Mouse (Mus musculus) CD4-positive helper T cell, adult 2 months (primary cell): ENCODE results near the gene Spag6.
A peak's percentile ranks its signal among the peaks of the same experiment; 100 is the strongest.

Experiments
- DNase-seq: peaks from one replicate; pipeline ENCODE4 v3.0.0-alpha.2; 2012; ENCODE audit warnings: low read depth, missing footprints, low spot score

Gene Spag6

DNA sequence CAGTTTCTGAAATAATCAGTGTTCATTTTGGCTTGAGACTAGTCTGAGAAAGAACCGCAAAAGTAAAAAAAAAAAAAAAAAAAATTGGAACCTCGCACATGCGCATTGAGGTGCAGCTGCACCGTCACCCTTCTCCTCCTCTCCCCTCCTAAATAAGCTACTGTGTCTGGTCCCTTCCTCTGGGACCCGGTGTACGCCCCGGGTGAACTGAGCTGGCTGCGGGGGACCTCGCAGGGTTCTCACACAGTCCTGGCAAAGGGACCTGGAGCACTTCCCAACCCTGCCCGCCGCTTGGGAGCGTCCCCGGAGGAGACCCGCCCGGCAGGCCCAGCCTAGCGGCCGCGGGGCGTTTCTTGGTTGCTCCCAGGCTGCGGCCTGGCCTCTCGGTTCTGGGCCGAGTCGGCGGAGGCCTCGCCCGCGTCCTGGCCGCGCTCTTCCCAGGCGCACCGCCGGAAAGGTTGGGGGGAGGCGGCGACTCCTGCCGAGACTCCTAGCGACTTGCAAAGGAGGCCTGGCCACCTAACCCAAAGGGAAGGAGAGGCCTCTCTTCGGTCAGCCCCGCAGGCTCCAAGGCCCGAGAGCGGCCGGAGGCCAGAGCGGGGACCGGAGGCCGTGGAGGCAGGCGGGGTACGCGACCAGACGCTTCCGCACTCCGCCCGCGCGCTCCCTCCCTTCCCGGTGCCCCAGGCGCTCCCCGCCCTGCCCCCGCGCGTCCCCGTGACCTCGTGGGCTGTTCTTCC, at the start of gene Spag6:
TSS of gene Spag6 (plus strand) at position 162 of the 740 bp plus-strand sequence.
- DNase-seq, result peak; percentile 82

DNA sequence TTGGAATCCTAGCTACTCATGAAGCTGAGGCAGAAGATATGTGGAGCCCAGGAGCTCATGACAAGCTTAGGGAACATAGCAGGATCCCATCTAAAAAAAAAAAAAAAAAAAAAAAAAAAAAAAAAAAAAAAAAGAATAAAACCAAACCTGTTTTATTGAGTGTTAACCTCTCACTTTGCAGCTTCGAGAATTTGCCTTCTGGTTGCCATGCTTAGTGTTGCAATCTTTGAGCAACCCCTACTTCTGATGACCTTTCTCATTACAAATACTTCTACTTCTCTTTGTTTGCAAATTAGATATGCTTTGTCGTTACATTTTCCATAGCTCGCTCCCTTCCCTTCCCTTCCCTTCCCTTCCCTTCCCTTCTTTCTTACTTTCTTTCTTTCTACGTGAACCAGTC, 45.3 kb upstream of the Spag6 start:
- DNase-seq, result no peak

DNA sequence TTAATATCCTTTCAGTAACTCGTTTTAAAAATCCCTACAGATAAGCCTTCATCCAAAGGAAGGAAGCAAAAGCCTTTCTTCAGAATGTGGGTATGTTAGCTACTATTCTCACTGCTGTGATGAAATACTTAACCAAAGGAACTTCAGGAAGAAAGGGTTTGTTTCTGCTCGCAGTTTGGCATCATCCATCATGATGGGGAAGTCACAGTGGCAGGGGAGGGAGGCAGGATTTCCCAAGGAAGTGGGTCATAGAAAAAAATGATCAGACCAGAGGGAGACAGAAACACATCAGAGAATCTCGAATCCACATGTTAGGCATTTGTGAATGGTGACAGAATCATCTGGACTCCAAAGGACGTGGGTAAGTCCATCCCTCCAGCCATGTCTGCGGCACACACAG, 39.0 kb upstream of the Spag6 start:
- DNase-seq, result no peak

DNA sequence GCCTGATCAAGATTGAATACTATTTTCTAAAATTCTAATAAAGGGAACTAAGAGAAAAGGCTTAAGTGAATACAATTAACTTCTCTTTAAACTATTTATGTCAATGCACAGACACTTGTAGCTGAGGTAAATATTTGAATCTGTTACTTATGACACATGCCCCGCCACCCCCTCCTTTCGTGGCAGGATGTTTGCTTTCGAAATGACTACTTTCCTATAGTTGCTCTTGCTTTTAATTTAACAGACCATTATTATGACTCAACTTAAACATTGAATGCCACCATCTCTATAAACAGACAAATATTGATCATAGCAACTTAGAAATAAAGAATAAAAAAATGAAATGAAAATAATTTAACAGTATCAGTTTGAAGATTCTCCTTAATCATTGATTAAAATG, 29.8 kb upstream of the Spag6 start:
- peak; percentile 80 for DNase-seq

DNA sequence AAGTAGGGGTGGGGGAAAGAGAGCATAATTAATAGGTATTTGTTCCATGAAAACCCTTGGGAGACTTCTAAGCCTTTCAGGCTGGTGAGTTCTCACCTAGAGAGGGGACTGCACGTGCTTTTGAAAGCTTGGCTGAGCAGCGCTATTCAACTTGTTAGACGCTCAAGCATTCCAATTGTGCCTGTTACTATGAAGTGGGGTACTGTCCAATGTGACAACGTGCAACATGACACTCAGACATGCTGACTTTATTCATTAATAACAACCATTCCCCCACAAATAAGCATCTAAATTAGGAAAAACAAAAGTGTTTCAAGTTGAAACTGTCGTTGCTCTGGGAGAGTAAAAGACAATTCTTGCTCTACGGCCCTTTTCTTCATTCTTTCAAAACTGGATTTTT, 22.8 kb upstream of the Spag6 start:
- DNase-seq, result no peak

DNA sequence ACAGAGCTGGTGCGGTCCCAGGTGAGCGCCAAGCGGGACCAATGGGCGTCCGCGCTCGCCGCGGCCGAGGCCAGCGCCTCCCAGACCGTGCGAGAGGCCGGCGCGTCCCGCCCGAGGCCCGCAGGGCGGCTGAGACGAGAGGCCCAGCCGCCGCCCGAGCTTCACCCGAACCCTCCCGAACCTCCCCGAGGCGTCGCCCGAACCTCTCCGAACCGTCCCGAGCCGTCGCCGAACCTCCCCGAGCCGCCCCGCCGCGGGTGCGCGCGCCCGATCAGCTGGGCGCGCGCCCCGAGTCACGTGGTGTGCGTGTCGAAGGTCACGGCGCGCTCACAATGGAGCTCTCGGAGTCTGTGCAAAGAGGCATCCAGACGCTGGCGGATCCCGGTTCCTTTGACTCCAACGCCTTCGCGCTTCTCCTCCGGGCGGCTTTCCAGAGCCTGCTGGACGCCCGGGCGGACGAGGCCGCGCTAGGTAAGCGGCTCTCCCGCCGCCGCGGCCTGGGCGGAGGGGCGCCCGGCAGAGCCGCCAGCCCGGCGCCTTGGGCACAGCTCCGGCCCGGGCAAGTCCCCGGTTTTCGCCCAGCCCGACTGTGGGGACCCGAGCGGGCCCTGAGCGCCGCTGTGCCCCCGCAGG, 21.6 kb upstream of the Spag6 start, which contains the start of gene Commd3:
TSS of gene Commd3 (plus strand) at position 252 of the 633 bp plus-strand sequence.
- DNase-seq, result peak; percentile 92

DNA sequence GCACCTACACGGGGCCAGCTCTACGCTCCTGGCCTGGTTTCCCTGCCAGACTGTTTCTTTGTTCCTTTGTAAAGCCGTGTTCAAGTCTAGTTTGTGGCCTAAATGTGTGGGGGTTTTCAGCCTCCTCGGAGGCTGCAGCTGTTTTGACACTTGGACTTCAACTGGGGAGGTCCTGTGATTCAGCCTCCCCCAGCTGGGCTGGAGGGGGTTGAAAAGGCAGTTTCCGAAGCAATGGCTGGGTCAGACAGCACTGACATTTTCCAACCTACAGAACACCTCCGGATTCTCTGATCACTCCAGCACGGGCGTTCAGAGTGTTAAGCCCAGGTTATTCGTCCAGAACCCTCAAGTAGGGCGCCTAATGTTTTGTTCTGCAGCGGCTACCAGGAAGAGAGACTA, 21.1 kb upstream of the Spag6 start:
- no peak for DNase-seq

DNA sequence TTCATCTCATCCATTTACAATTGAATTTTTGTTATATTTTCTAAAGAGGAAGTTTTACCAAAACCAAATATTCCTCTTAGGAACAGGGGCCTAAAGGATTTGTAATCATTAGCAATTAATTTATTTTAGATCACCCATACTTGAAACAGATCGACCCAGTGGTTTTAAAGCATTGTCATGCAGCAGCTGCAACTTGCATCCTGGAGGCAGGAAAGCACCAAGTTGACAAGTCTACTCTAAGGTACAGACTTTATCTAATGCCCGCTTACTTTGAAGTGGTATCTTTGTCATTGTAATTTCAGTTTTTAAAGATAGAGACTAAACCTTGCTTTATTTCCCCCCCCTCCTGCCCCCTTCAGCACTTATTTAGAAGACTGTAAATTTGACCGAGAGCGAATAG, 20.1 kb upstream of the Spag6 start:
- DNase-seq, result no peak

DNA sequence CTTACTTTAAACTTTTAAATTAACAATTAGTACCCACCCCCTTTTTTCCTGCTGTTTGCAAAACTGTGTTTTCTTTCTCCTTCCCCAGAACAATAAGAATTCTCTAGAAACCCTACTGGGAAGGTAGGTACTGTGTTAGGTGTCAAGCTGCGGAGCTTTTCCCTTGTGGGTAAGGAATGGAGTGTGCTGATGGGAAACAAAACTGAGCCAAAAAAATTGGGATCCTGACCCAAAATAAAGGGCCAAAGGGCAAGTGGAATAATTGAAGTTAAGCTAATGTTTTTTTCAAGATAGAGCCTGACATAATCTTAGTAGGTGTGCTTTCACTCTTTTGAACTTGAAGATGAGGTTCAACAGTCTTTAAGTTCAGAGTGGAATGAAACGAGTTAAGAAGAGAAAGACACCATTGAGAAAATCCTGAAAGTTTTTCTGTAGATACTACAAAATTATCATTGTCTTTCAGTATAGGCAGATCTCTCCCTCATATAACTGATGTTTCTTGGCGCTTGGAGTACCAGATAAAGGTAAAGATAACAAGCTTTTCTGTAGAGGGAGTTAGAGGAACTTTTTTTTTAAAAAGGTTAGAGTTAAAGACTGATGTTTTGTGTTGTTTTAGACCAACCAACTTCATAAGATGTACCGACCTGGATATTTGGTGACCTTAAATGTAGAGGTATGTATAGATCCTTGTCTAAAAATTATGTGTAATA, 19.5 kb upstream of the Spag6 start:
- DNase-seq, result no peak

DNA sequence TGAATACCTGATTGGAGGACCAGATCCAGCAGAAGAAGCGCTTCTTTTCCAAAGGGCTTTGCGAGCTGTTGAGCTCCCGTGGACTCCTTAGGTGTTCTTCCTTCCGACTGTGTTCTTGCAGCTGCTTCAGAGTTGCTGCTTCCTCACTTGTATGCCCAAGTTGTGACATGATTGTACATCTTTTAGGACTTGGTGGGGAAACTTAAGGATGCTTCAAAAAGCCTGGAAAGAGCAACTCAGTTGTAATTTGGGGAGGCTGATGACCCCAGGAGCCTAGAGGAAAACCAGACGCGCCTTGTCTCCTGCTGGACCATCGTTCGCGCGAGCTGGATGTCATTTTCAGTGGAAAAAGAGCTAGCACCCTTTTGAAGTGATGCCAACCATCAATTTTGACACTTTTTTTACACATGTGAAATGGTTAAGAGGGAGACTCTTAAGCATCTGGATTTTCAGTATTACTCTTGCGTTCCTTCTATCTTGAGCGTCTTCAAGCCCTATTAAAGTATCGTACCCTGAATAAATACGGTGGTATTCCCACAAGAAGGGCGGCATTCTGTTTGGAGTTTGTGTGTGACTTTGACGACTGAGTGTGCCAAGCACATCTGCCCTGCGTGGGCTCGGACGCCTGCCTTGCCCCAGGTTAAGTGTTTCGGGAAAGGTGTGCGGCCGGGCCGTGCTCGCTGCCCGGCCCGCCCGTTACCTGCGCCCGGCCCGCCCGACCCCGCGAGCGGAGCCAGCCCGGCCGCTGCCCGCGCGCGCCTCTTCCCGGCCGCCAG, 18.0 kb upstream of the Spag6 start:
- DNase-seq, result no peak

DNA sequence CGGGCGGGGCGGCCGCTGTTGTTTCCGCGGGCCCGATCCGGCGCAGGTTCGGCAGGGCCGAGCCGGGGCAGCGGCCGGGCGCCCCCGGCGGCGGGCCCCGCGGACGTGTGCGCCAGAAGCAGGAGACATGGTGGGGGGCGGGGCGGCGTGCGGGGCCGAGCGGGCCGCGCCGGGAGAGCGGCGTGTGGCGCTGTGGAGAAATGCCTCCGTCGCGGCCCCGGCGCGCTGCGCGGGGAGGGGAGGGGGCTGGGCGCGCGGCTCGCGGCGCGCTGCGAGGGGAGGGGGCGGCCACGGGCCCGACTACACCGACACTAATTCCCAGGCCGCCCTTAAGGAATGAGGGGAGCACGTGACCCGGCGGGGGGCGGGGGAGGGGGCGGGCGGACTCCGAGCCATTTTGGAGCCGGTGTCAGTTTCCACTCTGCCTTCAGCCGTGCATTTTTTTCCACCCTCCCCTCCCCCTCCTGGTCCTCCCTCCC, 17.3 kb upstream of the Spag6 start:
- DNase-seq, result peak; percentile 81

DNA sequence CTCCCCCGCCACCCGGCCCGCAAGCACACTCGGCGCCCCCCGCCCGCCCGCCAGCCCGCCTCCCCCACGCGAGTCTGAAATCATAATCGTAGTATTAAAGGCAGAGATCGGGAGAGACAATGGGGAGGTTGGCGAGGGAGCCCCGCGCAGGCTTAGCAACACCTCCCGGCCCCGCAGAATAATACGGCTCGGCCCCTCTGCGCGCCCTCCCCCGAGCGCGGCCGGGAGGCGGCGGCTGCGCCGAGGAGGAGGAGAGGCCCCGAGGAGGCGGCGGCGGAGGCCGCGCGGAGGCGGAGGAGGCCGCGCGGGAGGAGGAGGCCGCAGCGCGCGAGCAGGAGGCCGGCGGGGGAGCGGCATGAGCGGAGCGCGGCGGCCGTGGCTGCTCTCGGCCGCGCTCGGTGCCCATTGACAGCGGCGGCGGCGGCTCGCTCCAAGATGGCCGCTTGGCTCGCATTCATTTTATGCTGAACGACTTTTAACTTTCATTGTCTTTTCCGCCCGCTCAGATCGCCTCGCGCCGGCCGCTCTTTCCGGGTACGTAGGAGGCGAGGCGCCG, 16.8 kb upstream of the Spag6 start, which contains the start of gene Bmi1:
TSS of gene Bmi1 (plus strand) at position 83 of the 556 bp plus-strand sequence.
- peak; percentile 76 for DNase-seq

DNA sequence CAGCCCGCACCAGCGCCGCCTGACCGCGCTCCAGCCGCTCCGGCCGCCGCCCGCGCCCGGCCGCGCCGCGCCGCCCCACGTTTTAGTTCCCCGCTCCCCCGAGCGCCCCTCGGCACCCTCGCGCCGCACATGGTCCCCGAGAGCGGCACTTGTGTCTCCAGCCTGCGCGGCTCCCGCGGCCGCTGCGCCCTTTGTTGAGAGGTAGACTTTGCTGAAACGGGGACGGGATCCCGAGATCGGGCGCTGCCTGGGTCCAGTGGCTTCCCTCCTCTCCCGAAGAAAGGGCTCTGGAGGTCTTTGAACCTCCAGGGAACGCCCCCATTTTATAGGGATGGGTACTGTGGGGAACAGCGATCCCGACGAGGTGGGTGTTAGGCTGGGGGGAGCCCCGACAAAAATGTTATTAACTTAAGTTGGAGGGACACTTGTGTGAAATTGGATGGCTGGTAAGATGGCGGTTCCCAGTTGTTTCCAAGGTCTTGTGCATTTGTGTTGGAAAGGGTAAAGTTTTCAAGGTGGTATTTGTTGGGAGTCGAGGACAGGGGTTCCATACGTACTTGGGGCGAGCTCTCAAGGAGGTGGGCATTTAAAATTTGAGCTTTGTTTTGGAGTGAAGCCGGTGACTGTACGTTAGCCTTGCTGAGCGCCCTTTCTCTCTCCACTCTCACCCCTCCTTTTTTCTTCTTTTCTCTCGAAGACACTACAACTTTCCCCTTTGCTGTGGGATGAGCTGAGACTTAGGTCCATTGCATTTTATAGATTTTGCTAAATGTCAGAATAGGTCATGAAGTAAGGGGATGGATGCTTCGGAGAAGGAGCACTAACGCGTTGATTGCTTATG, 16.0 kb upstream of the Spag6 start:
- DNase-seq, result peak; percentile 51

DNA sequence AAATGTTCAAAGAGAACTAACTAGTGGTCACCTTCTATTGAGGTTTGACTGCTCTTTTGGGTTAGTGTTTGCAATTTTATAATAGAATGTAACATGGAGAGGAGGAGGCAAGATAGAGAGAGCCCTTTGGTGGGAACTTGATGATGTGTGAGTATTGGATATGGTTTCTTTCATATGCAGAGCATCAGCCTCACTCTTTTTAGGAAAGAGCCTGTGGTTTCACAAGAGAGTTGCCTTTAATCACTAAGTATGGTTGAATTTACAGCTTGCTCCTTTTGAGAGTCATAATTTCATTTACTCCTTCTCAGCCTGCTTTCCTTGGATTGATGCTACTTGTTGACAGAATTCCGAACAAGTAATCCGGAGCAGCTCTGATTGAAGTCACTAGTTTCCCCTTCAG, 14.1 kb upstream of the Spag6 start:
- DNase-seq, result no peak

DNA sequence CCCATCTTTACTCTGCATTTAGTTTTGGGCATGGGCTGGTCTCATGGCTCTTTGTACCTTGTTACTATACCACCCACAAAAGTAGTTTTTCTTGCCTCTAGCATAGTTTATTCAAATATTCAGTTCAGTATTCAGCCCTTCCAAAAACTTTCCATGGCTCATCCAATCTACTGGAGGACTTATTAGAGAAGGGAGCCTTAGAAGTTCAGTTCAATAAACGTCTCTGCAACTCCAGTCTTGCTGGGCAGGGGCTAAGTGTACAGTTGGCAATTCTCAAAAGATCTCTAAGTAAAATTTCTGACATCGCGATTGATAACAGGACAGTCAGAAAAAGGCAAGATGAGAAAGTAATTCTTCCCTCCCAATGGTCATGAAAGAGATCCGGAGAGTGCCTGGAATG, 13.3 kb upstream of the Spag6 start:
- no peak for DNase-seq

DNA sequence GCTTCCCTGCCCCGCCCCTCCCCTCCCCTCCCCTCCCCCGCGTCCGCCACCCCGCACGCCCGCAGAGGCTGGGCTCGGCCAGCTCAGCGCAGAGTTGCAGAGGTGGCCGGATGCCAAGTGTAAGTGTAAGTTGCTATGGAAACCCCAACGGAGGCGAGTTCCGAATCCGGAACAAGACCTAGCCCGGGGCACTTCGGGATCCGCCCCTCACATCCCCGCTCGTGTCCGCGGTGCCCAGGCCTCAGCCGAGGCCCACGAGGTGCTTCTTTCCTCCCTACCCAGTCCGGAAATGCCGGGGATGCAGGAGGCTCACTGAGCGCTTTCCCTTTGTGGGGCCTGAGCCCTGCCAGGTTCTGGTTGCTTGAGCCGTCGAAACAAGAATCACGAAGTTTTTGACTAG, 12.9 kb upstream of the Spag6 start:
- DNase-seq, result peak; percentile 76

DNA sequence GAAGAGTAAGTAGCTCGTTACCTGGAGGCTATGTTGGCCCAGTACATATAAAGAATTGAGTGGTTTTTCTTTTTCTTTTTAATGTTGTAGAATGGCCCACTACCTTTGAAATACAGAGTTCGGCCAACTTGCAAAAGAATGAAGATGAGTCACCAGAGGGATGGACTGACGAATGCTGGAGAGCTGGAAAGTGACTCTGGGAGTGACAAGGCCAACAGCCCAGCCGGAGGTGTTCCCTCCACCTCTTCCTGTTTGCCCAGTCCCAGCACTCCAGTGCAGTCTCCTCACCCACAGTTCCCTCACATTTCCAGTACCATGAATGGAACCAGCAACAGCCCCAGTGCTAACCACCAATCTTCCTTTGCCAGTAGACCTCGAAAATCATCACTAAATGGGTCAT, 9.8 kb upstream of the Spag6 start:
- DNase-seq, result no peak

DNA sequence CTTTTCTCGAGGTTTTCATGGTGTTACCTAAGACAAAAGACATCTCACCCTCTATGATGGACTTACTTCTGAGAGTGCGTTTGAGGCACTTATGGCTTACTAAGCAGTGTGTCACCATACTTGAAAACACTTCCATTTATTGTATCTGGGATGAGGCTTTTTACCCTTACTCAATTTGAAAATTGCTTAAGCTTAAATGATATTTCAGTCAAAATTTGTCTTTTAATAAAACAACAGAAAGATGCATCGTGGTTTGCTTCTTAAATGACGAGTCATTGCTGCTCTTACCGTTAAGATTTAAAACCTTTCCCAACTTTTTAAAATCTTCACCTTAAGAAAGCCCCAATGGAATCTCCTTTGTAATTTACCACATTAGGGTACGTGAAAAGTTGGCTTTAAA, 7.4 kb upstream of the Spag6 start:
- no peak for DNase-seq

DNA sequence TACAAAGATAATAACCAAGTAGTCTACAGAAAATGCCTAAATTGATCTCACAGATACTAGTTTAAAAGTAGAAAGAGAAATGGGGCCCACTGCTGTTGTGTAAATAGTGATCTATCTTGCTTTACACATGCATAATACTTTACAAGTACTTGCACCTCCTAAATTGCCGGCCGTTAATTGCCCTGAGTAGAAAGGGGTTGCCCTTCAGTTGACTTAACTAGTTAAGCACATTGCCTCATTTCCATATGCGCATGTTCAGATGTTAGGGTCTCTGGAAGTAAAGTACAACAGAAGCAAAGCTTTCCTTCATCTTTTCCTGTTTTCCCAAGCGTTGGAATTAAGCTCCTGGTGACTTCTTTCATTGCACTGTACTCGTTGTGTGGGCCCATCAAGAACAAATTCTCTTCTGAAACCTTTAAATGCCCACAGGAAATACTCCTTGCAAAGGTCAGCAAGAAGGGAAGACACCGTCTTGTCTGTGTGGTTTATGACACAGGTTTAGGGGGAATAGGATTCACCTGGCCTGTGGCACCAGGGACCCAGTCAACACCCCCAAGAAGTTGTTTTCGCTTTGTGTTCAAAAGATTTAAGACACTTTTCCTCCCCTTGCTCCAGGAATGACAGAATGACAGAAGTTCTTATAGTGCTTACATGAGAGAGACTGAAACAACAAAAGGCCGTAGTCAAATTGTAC, 6.9 kb upstream of the Spag6 start:
- DNase-seq, result no peak

DNA sequence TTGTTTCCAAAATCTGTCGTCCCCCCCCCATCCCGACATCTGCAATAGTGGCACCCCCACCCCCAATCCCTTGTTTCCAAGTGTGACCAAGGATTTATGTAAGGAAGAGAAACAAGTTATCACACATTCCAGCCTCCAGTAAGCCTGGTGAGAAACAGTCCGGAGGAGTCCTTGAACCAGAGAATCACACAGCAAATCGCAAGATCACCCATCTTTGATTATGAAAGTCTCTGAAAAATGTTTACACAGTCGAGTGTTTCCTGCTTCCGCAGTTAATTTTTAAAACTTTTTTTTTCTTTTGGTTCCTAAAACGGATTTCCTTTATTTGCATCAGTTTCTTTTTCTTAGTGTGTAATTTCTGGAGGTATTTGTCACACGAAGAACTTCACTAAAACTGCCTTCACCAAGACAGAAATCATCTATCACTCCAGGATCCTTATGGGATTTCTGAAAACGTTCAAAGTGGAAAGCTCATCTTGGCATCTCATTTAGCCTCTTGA, 6.1 kb upstream of the Spag6 start:
- peak; percentile 35 for DNase-seq
